Mouse (Mus musculus): ENCODE results near the gene Fam167b. TPM values are rescaled to one million over a fixed set of nuclear protein-coding genes. Genes with fewer than 3 reads are reported as not detected.

Gene Fam167b
- total RNA-seq, 2 experiments from 2014 or later = 28.2 to 31.4 TPM

DNA sequence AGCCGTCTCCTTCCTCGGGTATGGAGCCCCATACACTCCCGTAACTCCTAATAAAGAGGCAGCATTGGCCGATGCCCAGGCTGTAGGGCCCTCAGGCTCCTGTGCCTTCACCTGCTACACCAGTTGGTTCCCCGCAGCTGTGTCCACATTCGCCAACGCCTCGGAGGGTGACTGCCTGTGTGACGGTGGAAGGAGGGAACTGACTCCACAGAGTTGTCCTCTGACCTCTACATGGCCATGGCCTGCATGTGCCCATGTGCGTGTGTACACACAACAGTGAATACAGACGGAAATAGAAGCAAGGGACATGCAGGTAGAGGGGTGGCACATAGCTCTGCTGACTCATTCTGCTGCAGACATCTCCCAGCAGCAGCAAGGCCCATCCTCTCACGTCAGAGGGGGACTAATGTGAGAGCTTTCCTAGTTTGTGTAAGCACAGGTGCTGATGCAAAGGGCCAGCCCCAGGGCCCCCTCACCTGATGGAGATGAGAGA is 30.8 kb upstream of the Fam167b start:
- DNase-seq (ENCODE audit: low spot score in 2 of 2) = no peak

GRCm38 (mm10) chr4:129608426-129609025 is 30.2 kb upstream of the Fam167b start:
- DNase-seq (ENCODE audit: low spot score in 2 of 2) = peak; percentile 72 to 73

DNA sequence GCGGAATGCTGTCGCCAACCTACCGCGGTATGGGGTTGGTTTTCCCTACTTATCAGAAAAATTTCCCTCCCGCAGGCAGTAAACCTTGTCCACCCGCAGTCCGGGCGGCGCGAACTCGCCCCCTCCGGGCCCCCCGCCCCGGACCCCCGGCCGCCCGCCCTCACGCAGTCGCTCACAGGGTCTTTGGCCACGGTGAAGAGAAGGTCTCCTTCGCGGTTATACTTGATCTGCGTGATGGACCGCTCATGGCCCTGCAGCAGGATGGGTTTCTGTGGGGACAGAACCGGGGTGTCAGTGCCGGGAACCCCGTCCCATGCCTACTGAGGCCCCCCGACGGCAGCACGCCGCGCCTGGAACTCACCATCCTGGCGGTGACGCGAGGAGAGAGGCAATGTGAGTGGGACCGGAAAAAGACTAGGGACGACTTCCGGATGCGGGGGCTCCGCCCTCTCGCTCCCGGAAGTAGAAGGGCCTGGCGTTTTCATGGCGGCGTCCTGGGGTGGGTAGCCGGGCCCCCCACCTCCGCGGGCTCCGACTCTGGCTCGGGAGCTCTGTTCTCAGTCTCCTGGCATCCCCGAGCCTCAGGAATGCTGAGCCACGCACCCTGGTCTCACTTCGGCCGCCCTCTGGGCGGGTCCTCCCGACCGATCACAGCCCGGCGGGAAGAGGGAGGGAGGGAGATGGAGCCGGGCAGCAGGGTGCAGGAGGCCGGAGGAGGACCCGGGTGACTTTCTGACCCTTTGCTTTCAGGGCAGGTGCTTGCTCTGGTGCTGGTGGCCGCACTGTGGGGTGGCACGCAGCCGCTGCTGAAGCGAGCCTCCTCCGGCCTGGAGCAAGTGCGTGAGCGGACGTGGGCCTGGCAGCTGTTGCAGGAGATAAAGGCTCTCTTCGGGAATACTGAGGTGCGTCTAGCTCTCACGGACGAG is 22.1 kb upstream of the Fam167b start, which contains the start of the genes Eif3i and Tmem234:
Gene Eif3i (minus strand): TSS at position 416 of the 926 bp plus-strand sequence.
Gene Tmem234 (plus strand): TSS at position 436 of the 926 bp plus-strand sequence.
- DNase-seq (ENCODE audit: low spot score in 2 of 2) = peak; percentile 73 to 75

GRCm38 (mm10) chr4:129588865-129589264 is 10.5 kb upstream of the Fam167b start:
- DNase-seq (ENCODE audit: low spot score in 2 of 2) = no peak

- DNase-seq (ENCODE audit: low spot score in 2 of 2) = no peak
These were observed 8.6 kb upstream of the Fam167b start for GRCm38 (mm10) chr4:129586943-129587342.

DNA sequence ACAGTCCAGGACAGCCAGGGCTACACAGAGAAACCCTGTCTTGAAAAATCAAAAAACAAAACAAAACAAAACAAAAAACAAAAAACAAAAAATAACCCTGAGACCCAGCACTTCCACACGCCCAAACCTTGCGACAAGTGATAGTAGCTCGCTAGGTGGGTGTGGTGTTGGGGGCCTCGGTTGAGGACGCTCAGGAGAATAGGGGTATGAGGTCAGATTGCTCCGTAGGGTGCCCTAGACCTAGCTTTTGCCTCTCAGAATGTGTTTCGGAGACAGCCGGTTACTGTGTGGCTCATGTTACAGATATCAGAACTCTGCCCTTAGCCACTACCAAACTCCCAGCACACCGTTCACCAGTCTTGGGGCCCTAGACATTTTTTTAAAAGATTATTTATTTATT is 7.4 kb upstream of the Fam167b start:
- DNase-seq (ENCODE audit: low spot score in 2 of 2) = no peak

- DNase-seq (ENCODE audit: low spot score in 2 of 2) = peak; percentile 89 to 91
These were observed 6.7 kb upstream of the Fam167b start for GRCm38 (mm10) chr4:129584884-129585608.

DNA sequence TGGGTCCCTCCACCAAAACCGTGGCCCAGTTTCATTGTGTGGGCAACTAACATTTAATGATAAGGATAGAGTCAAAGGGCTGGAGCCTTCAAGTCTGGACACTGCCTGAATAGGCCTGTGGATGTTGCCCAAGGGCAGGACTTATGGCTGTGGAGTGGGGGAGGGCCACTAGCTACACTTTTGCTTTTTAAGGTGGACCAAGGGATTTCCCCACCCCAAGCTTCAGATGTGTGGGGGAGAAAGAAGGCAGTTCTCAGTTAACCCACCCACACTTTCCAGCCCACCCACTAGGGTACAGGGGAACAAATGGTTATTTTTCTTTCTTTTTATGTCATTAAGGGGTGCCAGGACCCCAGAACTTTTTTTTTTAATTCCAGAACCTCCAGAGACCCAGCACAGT is 6.0 kb upstream of the Fam167b start:
- no peak for DNase-seq (ENCODE audit: low spot score in 2 of 2)

DNA sequence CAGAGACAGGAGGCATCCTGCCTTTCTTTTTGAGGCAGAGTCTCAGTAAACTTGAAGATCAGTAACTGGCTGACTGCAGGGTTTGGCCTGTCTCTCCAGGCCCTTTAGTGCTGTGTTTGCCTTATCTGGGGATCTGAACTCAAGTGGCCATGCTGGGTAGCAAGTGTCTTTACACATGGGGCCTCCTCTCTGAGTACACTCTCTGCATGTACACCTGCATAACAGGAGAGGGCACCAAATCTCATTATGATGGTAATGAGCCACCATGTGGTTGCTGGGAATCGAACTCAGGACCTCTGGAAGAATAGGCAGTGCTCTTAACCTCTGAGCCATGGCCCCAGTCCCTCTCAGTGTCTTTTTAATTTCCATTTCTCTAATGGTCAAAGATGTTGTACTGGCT is 3.9 kb upstream of the Fam167b start:
- DNase-seq (ENCODE audit: low spot score in 2 of 2) = no peak

GRCm38 (mm10) chr4:129580347-129580746 is 2.0 kb upstream of the Fam167b start:
- no peak for DNase-seq (ENCODE audit: low spot score in 2 of 2)

- DNase-seq (ENCODE audit: low spot score in 2 of 2) = no peak
These were observed 661 bp downstream of the Fam167b start for GRCm38 (mm10) chr4:129577688-129578087.

- DNase-seq (ENCODE audit: low spot score in 2 of 2) = peak; percentile 71 to 73
These were observed 1.4 kb downstream of the Fam167b start for GRCm38 (mm10) chr4:129576863-129577491.

GRCm38 (mm10) chr4:129575171-129575844 is 3.0 kb downstream of the Fam167b start:
- DNase-seq (ENCODE audit: low spot score in 2 of 2) = no peak

- DNase-seq (ENCODE audit: low spot score in 2 of 2) = no peak
These were observed 4.9 kb downstream of the Fam167b start, which contains the start of gene Lck for GRCm38 (mm10) chr4:129573430-129573829. Gene Lck, minus strand, starts transcription at chr4:129573641.

GRCm38 (mm10) chr4:129573093-129573370 is 5.3 kb downstream of the Fam167b start:
- no peak for DNase-seq (ENCODE audit: low spot score in 2 of 2)

DNA sequence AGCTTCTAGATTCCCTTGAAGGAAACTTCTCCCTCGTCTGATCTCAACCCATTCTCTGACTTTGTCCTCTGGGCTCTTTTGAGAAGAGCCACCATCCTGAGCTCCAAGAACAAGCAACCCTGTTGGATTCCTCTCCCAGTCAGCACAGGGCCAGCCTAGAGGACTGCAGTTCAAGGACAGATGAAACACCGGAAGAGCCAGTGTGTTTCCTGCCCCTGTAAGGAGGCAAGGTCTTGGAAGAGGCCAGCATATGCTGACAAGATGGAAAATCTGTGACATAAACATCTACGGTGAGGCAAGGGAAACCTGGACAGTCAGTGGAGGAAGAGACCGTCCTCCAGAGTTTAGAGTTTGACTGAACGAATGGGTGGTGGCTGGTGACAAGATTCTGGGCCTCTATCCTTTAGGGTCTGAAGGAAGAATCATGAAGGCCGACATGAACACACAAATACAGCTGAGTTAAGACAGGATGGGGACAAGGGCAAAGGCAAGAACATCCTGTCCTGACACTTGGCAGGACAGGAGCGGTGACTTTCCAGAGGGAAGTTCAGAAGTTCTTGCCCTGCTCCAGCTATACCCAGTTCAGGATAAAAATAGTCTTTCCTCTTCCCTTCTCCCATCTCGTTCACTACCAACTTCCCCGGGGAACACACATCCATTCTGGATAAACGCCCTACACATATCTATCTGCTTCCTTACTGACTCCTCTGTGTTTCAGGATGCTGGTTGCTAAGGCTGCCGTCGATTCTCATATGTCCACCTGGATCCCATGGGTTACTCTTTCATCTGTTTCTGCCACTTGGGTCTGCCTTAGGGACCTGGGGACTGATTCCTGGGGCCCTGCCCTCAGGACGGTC is 5.9 kb downstream of the Fam167b start:
- no peak for DNase-seq (ENCODE audit: low spot score in 2 of 2)

GRCm38 (mm10) chr4:129571551-129572084 is 6.7 kb downstream of the Fam167b start:
- no peak for DNase-seq (ENCODE audit: low spot score in 2 of 2)

GRCm38 (mm10) chr4:129570028-129570427 is 8.3 kb downstream of the Fam167b start:
- no peak for DNase-seq (ENCODE audit: low spot score in 2 of 2)

GRCm38 (mm10) chr4:129568366-129568765 is 10.0 kb downstream of the Fam167b start:
- DNase-seq (ENCODE audit: low spot score in 2 of 2) = no peak

Measured in adrenal gland, adult 18-20 months (tissue).